Comparison of ENCODE assay signal across 12 mouse cellular contexts in genomic region chr6:83496753-83497710, GRCm38 (mm10). TPM values are rescaled to one million over a fixed set of nuclear protein-coding genes. Genes with fewer than 3 reads are reported as not detected.
DNase-seq lines count a peak whose midpoint lies in the region; TF ChIP-seq lines count a peak whose summit lies in the region.
"Had no signal": no experiment of that assay in that cellular context is flagged by ENCODE, and none has a peak within 500 bp of the region (broad histone marks: within the 10 kb centered on the region; RNA-seq: fewer than 3 reads in every experiment).

No protein-coding gene starts in this region.

- 36% methylated on average over 22 of the region's 22 CpGs for WGBS in heart, adult 2 months
- WGBS in thymus, adult 2 months = 91% methylated on average over 22 of the region's 22 CpGs

- peak overlapping the region; percentile 28; the same call in 1 of the 2 replicates for H3K9ac ChIP-seq in heart, adult 2 months (ENCODE audit: low read depth, low read length)
- H3K9ac ChIP-seq: liver, embryonic 14.5 days had no signal

- no peaks in the 10 kb centered on the region for H3K27me3 ChIP-seq in heart, adult 2 months (ENCODE audit: control insufficient read depth, insufficient read depth, low read length)
- no peaks in the 10 kb centered on the region for H3K27me3 ChIP-seq in E14TG2a.4 (ENCODE audit: insufficient read depth, low read length)
- no peaks in the 10 kb centered on the region for H3K27me3 ChIP-seq in thymus, adult 2 months (ENCODE audit: control insufficient read depth, insufficient read depth, low read length)

- H3K27ac ChIP-seq in heart, adult 2 months = peak overlapping the region; percentile 65
- no peak overlapping the region for H3K27ac ChIP-seq in thymus, adult 2 months (ENCODE audit: control insufficient read depth, insufficient read depth, low read length)
- H3K27ac ChIP-seq: liver, embryonic 14.5 days had no signal

- no peaks in the 10 kb centered on the region for H3K79me2 ChIP-seq in heart, adult 2 months (replicated peaks; ENCODE audit: control insufficient read depth, insufficient read depth, low read length)

- peak in 1 of 2 experiments; percentile 59 for DNase-seq in heart, adult 2 months
- DNase-seq in heart, adult 8-10 months (ENCODE audit: low spot score) = no peak
- peak; percentile 52 for DNase-seq in adrenal gland, postnatal 25 days
- DNase-seq in kidney, adult 9 months = peak; percentile 62
- no peak for DNase-seq in thymus, adult 2 months
- no peak for DNase-seq in retina, postnatal 1 day
- no peak for DNase-seq in thymus, postnatal 4 days

- H3K4me3 ChIP-seq in heart, adult 2 months = no peak overlapping the region
- 0 out of 2 replicates have a peak overlapping the region, but pooled peaks have one; percentile 4 for H3K4me3 ChIP-seq in E14TG2a.4 (replicated peaks; ENCODE audit: low read length)
- no peak overlapping the region for H3K4me3 ChIP-seq in thymus, adult 2 months (ENCODE audit: control insufficient read depth, insufficient read depth, low read length)

- peaks cover 2% of the 10 kb centered on the region; the same call in 1 of the 2 replicates for H3K9me3 ChIP-seq in E14TG2a.4 (ENCODE audit: low read length)
- H3K9me3 ChIP-seq: G1E had no signal

- intact Hi-C loops in heart, adult 2 months (cut with DNase I) = no loop called here

- TF ChIP-seq CTCF in heart, adult 2 months (IDR thresholded peaks at IDR 0.05) = no peak
- TF ChIP-seq CTCF in E14TG2a.4 (conservative IDR thresholded peaks at IDR 0.05; ENCODE audit: low read length) = no peak
- TF ChIP-seq CTCF in thymus, adult 2 months (IDR thresholded peaks at IDR 0.05; ENCODE audit: borderline replicate concordance, control insufficient read depth, extremely low read depth, insufficient read depth, low read length, poor library complexity) = no peak

- 0 out of 2 replicates have a peak, but pooled peaks have one; percentile 24 for TF ChIP-seq EP300 in heart, adult 2 months (IDR thresholded peaks at IDR 0.05; ENCODE audit: insufficient read depth, low read depth, low read length)

- TF ChIP-seq POLR2A in heart, adult 2 months (IDR thresholded peaks at IDR 0.05; ENCODE audit: insufficient read depth, low read depth, low read length) = no peak
- TF ChIP-seq POLR2A in thymus, adult 2 months (IDR thresholded peaks at IDR 0.05; ENCODE audit: control insufficient read depth, extremely low read depth, insufficient read depth, low read length, poor library complexity) = no peak

- peaks cover 4% of the 10 kb centered on the region; the same call in 1 of the 2 replicates for H3K4me1 ChIP-seq in heart, adult 2 months (ENCODE audit: control insufficient read depth, insufficient read depth, low read length)
- peaks cover 14% of the 10 kb centered on the region for H3K4me1 ChIP-seq in E14TG2a.4 (replicated peaks; ENCODE audit: low read depth, low read length)
- H3K4me1 ChIP-seq in thymus, adult 2 months (replicated peaks; ENCODE audit: control insufficient read depth, insufficient read depth, low read length) = no peaks in the 10 kb centered on the region

- H3K36me3 ChIP-seq in heart, adult 2 months (ENCODE audit: control insufficient read depth, insufficient read depth, low read length) = no peaks in the 10 kb centered on the region
- H3K36me3 ChIP-seq in E14TG2a.4 (ENCODE audit: insufficient read depth, low read length) = peaks cover 17% of the 10 kb centered on the region; the same call in 1 of the 2 replicates
- H3K36me3 ChIP-seq in thymus, adult 2 months (ENCODE audit: control insufficient read depth, insufficient read depth, low read length) = peaks cover 8% of the 10 kb centered on the region

RNA-seq across cellular contexts. Expression of gene Dguok, which starts 9.7 kb away (rescaled TPM):
- total RNA-seq in heart, adult 2 months (2021) = 10 to 100 TPM; 32.4 to 33.7 TPM
- polyA plus RNA-seq in heart, adult 2 months (2012; rRNA removed) = 48.1 and 67.3 TPM in 2 replicates
- 10 to 100 TPM; 32.7 to 37.1 (median 34.4) TPM for total RNA-seq in heart, adult 8-10 months (2022)
- total RNA-seq in adrenal gland, postnatal 25 days (2021) = 50.2 and 56.8 TPM in 2 replicates
- polyA plus RNA-seq in thymus, adult 2 months (2012; rRNA removed) = 52.1 and 65.4 TPM in 2 replicates

RNA-seq across cellular contexts. Expression of gene Tet3, which starts 38.1 kb away (rescaled TPM):
- 10 to 100 TPM; 13.7 to 23.6 TPM for total RNA-seq in heart, adult 2 months (2021)
- 6.2 and 7.6 TPM in 2 replicates for polyA plus RNA-seq in heart, adult 2 months (2012; rRNA removed)
- 10 to 100 TPM; 15.5 to 19.8 (median 17.2) TPM for total RNA-seq in heart, adult 8-10 months (2022)
- total RNA-seq in adrenal gland, postnatal 25 days (2021) = 38.5 and 52.6 TPM in 2 replicates
- 32.6 and 43.3 TPM in 2 replicates for polyA plus RNA-seq in thymus, adult 2 months (2012; rRNA removed)

RNA-seq across cellular contexts. Expression of gene Actg2, which starts 39.0 kb away (rescaled TPM):
- total RNA-seq in heart, adult 2 months (2021) = 1 to 10 TPM in 1 of 2 experiments, under 1 TPM in 1; 0.93 to 2.3 TPM
- polyA plus RNA-seq in heart, adult 2 months (2012; rRNA removed) = 13.3 and 23.8 TPM in 2 replicates
- 1 to 10 TPM in 2 of 4 experiments, under 1 TPM in 2; 0.33 to 1.6 (median 0.89) TPM for total RNA-seq in heart, adult 8-10 months (2022)
- not detected in 2 replicates for total RNA-seq in adrenal gland, postnatal 25 days (2021)
- polyA plus RNA-seq in thymus, adult 2 months (2012; rRNA removed) = 2.3 and 3.5 TPM in 2 replicates
- total RNA-seq: hematopoietic stem cell, adult 5-6 weeks; neutrophil, adult 5-6 weeks had no signal
- polyA plus RNA-seq: G1E had no signal

Comparison
In these comparisons a context has a peak if more than half of its experiments do, and no peak if none do; other contexts are left out.
1. DNase-seq: peak in adrenal gland, postnatal 25 days (single experiment) and kidney, adult 9 months (single experiment); none in heart, adult 8-10 months (single experiment), thymus, adult 2 months (single experiment), retina, postnatal 1 day (single experiment) and thymus, postnatal 4 days (single experiment).